Mouse (Mus musculus) testis, adult 2 months (tissue): ENCODE results near the gene Timp3. TPM values are rescaled to one million over a fixed set of nuclear protein-coding genes. Genes with fewer than 3 reads are reported as not detected.

ENCODE experiments used
- H3K27ac ChIP-seq: fragments of 200-500 bp; 2 replicates; pipeline ENCODE4 v1.5.1; 2012; ENCODE audit warnings: low read depth, low read length; ENCODE audit not compliant: control insufficient read depth, insufficient read depth
- H3K27me3 ChIP-seq: fragments of 200-500 bp; 2 replicates; pipeline ENCODE4 v1.6.1; 2012; ENCODE audit warnings: mild to moderate bottlenecking, low read length, moderate library complexity; ENCODE audit not compliant: control insufficient read depth, insufficient read depth
- H3K36me3 ChIP-seq: fragments of 200-500 bp; 2 replicates; pipeline ENCODE4 v1.6.1; 2012; ENCODE audit warnings: mild to moderate bottlenecking, low read length; ENCODE audit not compliant: control insufficient read depth, insufficient read depth
- H3K4me1 ChIP-seq: fragments of 200-500 bp; 2 replicates; pipeline ENCODE4 v1.6.1; 2012; ENCODE audit warnings: low read length; ENCODE audit not compliant: control insufficient read depth, insufficient read depth
- H3K4me3 ChIP-seq: fragments of 200-500 bp; 2 replicates; pipeline ENCODE4 v1.5.1; 2012; ENCODE audit warnings: low read depth, mild to moderate bottlenecking, low read length, moderate library complexity, mixed read lengths; ENCODE audit not compliant: control insufficient read depth
- CTCF ChIP-seq: fragments of 200-500 bp; IDR thresholded peaks from 2 replicates; pipeline ENCODE4 v1.5.1; 2012; ENCODE audit warnings: low read depth, mild to moderate bottlenecking, inconsistent platforms, low read length, moderate library complexity; ENCODE audit not compliant: control insufficient read depth, insufficient read depth, insufficient replicate concordance
- POLR2A ChIP-seq: fragments of 200-500 bp; IDR thresholded peaks from 2 replicates; pipeline ENCODE4 v1.6.1; 2012; ENCODE audit warnings: low read depth, mild to moderate bottlenecking, inconsistent platforms, low read length, moderate library complexity; ENCODE audit not compliant: control insufficient read depth
- polyA plus RNA-seq: library from polyadenylated mRNA; depleted of rRNA; stranded (reverse); fragments of >200 nt; gene quantifications from 2 replicates; pipeline ENCODE4 v1.2.3, GENCODE M21; 2012

Gene Timp3
- polyA plus RNA-seq, 1 experiment, result 12.0 TPM

GRCm38 (mm10) chr10:86338121-86338715, 38.0 kb downstream of the Timp3 start:
- Histone ChIP-seq H3K36me3 (no peaks in the 10 kb centered on the region), H3K4me3 (no peak overlapping the region), H3K4me1 (no peaks in the 10 kb centered on the region; the same call in 1 of the 2 replicates), H3K27ac (no peak overlapping the region), H3K27me3 (no peaks in the 10 kb centered on the region)
- TF ChIP-seq CTCF (no peak), POLR2A (no peak)

GRCm38 (mm10) chr10:86339121-86339520, 38.9 kb downstream of the Timp3 start:
- H3K4me3 ChIP-seq, result no peak overlapping the region
- no peaks in the 10 kb centered on the region for H3K27me3 ChIP-seq
- H3K36me3 ChIP-seq, result no peaks in the 10 kb centered on the region
- TF ChIP-seq CTCF (no peak), POLR2A (no peak)
- no peaks in the 10 kb centered on the region; the same call in 1 of the 2 replicates for H3K4me1 ChIP-seq
- H3K27ac ChIP-seq, result peak overlapping the region; percentile 12; the same call in 1 of the 2 replicates

- Histone ChIP-seq H3K27me3 (no peaks in the 10 kb centered on the region), H3K36me3 (no peaks in the 10 kb centered on the region), H3K4me3 (no peak overlapping the region), H3K4me1 (no peaks in the 10 kb centered on the region; the same call in 1 of the 2 replicates), H3K27ac (peak overlapping the region; percentile 44)
- TF ChIP-seq CTCF (no peak), POLR2A (no peak)
Measured at GRCm38 (mm10) chr10:86339649-86340379, 39.6 kb downstream of the Timp3 start.

GRCm38 (mm10) chr10:86340421-86340820, 40.2 kb downstream of the Timp3 start:
- H3K36me3 ChIP-seq, result no peaks in the 10 kb centered on the region

GRCm38 (mm10) chr10:86340991-86341527, 40.9 kb downstream of the Timp3 start:
- Histone ChIP-seq H3K36me3 (no peaks in the 10 kb centered on the region), H3K4me3 (no peak overlapping the region), H3K4me1 (no peaks in the 10 kb centered on the region; the same call in 1 of the 2 replicates), H3K27ac (no peak overlapping the region), H3K27me3 (no peaks in the 10 kb centered on the region)
- TF ChIP-seq POLR2A (no peak), CTCF (no peak)

More at GRCm38 (mm10) chr10:86340421-86340820, 40.2 kb downstream of the Timp3 start:
- TF ChIP-seq POLR2A, result no peak
- no peak for TF ChIP-seq CTCF
- Histone ChIP-seq H3K4me3 (no peak overlapping the region), H3K27me3 (no peaks in the 10 kb centered on the region), H3K27ac (no peak overlapping the region; the same call in 1 of the 2 replicates), H3K4me1 (no peaks in the 10 kb centered on the region; the same call in 1 of the 2 replicates)

- Histone ChIP-seq H3K27ac (no peak overlapping the region), H3K4me3 (no peak overlapping the region), H3K4me1 (no peaks in the 10 kb centered on the region; the same call in 1 of the 2 replicates), H3K36me3 (no peaks in the 10 kb centered on the region), H3K27me3 (no peaks in the 10 kb centered on the region)
- TF ChIP-seq CTCF (no peak), POLR2A (no peak)
Measured at GRCm38 (mm10) chr10:86341589-86341988, 41.4 kb downstream of the Timp3 start.

- Histone ChIP-seq H3K4me3 (no peak overlapping the region), H3K27ac (no peak overlapping the region), H3K4me1 (no peaks in the 10 kb centered on the region; the same call in 1 of the 2 replicates), H3K36me3 (no peaks in the 10 kb centered on the region), H3K27me3 (no peaks in the 10 kb centered on the region)
- TF ChIP-seq CTCF (no peak), POLR2A (no peak)
Measured at GRCm38 (mm10) chr10:86342151-86342550, 42.0 kb downstream of the Timp3 start.
